Mouse (Mus musculus) erythroid progenitor cell, adult 5-6 weeks (primary cell): ENCODE measurements around the gene Vmn1r235. TPM values are rescaled to one million over a fixed set of nuclear protein-coding genes. Genes with fewer than 3 reads are reported as not detected.
"Not testable (repeated sequence)": the region's sequence is repeated elsewhere in the genome, so short reads cannot be mapped to it uniquely, and the experiment has no call there.

Experiments
- ATAC-seq: replicated peaks from 2 replicates; pipeline ENCODE4 v1.8.0; 2016; ENCODE audit warnings: moderate number of reproducible peaks, mild to moderate bottlenecking, moderate TSS enrichment, inconsistent platforms; ENCODE audit not compliant: poor library complexity, low FRiP score, severe bottlenecking
- total RNA-seq, 2 experiments: library from RNA; stranded (forward) in 1 of 2; stranded (reverse) in 1 of 2; fragments of 150-400 nt in 1 of 2; fragments of 186-747, 209-891 nt in 1 of 2; gene quantifications; 2 replicates each; pipeline versions ENCODE4 v1.2.3 to v1.2.4; 2015 to 2017; ENCODE audit warnings: low replicate concordance in 2 of 2

The Vmn1r235 gene
- not detected in 2 replicates for total RNA-seq (2015; ENCODE audit: low replicate concordance)
- not detected in 2 replicates for total RNA-seq (2017; ENCODE audit: low replicate concordance)

- no peak for ATAC-seq
These were observed at the start of gene Vmn1r235 for GRCm38 (mm10) chr17:21256111-21256510. Gene Vmn1r235 (plus strand): TSS chr17:21256411.

- ATAC-seq, result not testable (repeated sequence)
These were observed 45.1 kb upstream of the Vmn1r235 start for GRCm38 (mm10) chr17:21211081-21211480.

DNA sequence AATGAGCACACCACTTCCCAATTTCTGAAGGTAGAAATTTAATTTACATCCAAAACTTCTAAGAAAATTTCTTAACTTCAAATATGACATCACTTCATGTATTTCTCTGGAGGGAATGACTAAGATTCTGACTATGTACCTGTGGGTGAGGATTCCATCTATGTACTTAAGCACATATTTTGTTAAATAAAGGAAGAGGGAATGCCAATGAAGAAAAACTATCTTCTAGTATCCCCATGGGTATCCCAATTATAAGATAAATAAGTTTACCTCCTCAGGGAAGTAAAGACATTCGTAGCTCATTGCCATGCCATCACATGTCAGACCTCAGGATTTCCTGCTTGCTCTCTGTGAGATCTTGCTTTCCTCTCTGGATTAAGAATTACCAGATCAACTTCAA is 30.4 kb upstream of the Vmn1r235 start, which contains the start of gene Vmn1r234:
Gene Vmn1r234, plus strand, starts transcription at position 301 of the 400 bp plus-strand sequence.
- ATAC-seq, result no peak

GRCm38 (mm10) chr17:21231654-21232053 is 24.6 kb upstream of the Vmn1r235 start:
- ATAC-seq, result no peak

GRCm38 (mm10) chr17:21272103-21272502 is 15.9 kb downstream of the Vmn1r235 start:
- ATAC-seq, result peak; percentile 30; the same call in 1 of the 2 replicates

GRCm38 (mm10) chr17:21282642-21283041 is 26.4 kb downstream of the Vmn1r235 start, which contains the start of gene Vmn1r236:
Gene Vmn1r236 (plus strand): TSS chr17:21282942.
- ATAC-seq, result no peak

DNA sequence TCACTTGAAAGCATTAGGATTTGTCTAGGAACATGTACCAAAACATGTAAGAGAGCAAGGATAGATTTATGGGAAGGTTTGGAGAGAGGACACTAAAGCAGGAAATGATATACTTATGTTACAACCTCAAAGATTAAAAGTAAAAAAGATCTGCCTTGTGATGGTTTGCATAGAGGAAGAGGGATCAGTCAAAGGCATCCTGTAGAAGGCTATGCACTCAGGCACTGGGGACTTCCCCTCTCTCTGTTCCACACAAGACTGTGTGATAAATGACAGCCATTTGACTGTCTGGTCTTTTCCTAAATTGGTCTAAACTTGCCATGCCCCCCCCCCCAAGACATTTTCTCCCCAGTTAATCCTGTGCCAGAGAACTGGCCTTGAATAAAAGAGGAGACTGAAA is 28.2 kb downstream of the Vmn1r235 start:
- no peak for ATAC-seq

GRCm38 (mm10) chr17:21289695-21290094 is 33.5 kb downstream of the Vmn1r235 start:
- ATAC-seq, result no peak

DNA sequence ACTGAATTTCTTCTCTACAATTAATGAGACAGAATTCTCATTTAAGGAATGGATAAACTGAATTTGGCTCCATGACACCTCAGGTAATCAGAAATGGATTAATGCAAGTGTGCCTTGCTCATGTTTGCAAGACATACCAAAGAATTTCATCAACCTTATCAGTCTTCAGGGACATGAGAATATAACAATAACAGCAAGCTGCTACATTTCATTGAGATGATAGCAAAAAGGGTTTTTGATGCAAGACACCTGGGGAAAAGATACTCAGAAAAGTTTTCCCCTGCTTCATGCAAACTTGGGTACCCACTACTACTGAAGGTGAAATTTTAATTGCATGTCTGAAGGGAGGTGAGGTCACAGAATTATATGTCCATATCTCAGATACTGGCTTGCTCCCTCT is 55.4 kb downstream of the Vmn1r235 start, which contains the start of gene Vmn1r237:
Gene Vmn1r237, plus strand, starts transcription at position 301 of the 400 bp plus-strand sequence.
- no peak for ATAC-seq

Other genes with a start within 250 kb of the Vmn1r235 start
- gene Zfp160, start 247.5 kb upstream of the Vmn1r235 start, total RNA-seq (2015; ENCODE audit: low replicate concordance), result 8.6 and 15.9 TPM in 2 replicates
- gene Zfp160, start 247.5 kb upstream of the Vmn1r235 start, total RNA-seq (2017; ENCODE audit: low replicate concordance), result 11.4 and 12.3 TPM in 2 replicates
- not detected in 2 replicates for gene Vmn1r234, start 30.3 kb upstream of the Vmn1r235 start, total RNA-seq (2015; ENCODE audit: low replicate concordance)
- not detected in 2 replicates for gene Vmn1r234, start 30.3 kb upstream of the Vmn1r235 start, total RNA-seq (2017; ENCODE audit: low replicate concordance)
- gene Vmn1r236, start 26.5 kb downstream of the Vmn1r235 start, total RNA-seq (2015; ENCODE audit: low replicate concordance), result not detected in 2 replicates
- gene Vmn1r236, start 26.5 kb downstream of the Vmn1r235 start, total RNA-seq (2017; ENCODE audit: low replicate concordance), result not detected in 2 replicates
- not detected in 2 replicates for gene Vmn1r237, start 55.5 kb downstream of the Vmn1r235 start, total RNA-seq (2015; ENCODE audit: low replicate concordance)
- not detected in 2 replicates for gene Vmn1r237, start 55.5 kb downstream of the Vmn1r235 start, total RNA-seq (2017; ENCODE audit: low replicate concordance)
- gene Zfp677, start 127.3 kb downstream of the Vmn1r235 start, total RNA-seq (2015; ENCODE audit: low replicate concordance), result 1.8 and 2.1 TPM in 2 replicates
- 2.4 TPM in 1 of 2 replicates, not detected in the other for gene Zfp677, start 127.3 kb downstream of the Vmn1r235 start, total RNA-seq (2017; ENCODE audit: low replicate concordance)
- 1.1 and 1.3 TPM in 2 replicates for gene Zfp54, start 166.8 kb downstream of the Vmn1r235 start, total RNA-seq (2015; ENCODE audit: low replicate concordance)
- gene Zfp54, start 166.8 kb downstream of the Vmn1r235 start, total RNA-seq (2017; ENCODE audit: low replicate concordance), result 8.5 TPM in 1 of 2 replicates, not detected in the other
- gene Zfp51, start 194.0 kb downstream of the Vmn1r235 start, total RNA-seq (2015; ENCODE audit: low replicate concordance), result 3.4 and 10.1 TPM in 2 replicates
- 6.5 and 11.9 TPM in 2 replicates for gene Zfp51, start 194.0 kb downstream of the Vmn1r235 start, total RNA-seq (2017; ENCODE audit: low replicate concordance)
- gene Zfp53, start 232.6 kb downstream of the Vmn1r235 start, total RNA-seq (2015; ENCODE audit: low replicate concordance), result 2.1 and 11.5 TPM in 2 replicates
- gene Zfp53, start 232.6 kb downstream of the Vmn1r235 start, total RNA-seq (2017; ENCODE audit: low replicate concordance), result 3.3 and 9.1 TPM in 2 replicates